Mouse (Mus musculus): ENCODE results near the gene Acvr1b. TPM values are rescaled to one million over a fixed set of nuclear protein-coding genes. Genes with fewer than 3 reads are reported as not detected.

Gene Acvr1b
- total RNA-seq (2014; fragmentation: Nextera tagmentation) (6.9 and 8.7 TPM in 2 replicates), total RNA-seq (2017) (6.9 and 9.9 TPM in 2 replicates)

DNA sequence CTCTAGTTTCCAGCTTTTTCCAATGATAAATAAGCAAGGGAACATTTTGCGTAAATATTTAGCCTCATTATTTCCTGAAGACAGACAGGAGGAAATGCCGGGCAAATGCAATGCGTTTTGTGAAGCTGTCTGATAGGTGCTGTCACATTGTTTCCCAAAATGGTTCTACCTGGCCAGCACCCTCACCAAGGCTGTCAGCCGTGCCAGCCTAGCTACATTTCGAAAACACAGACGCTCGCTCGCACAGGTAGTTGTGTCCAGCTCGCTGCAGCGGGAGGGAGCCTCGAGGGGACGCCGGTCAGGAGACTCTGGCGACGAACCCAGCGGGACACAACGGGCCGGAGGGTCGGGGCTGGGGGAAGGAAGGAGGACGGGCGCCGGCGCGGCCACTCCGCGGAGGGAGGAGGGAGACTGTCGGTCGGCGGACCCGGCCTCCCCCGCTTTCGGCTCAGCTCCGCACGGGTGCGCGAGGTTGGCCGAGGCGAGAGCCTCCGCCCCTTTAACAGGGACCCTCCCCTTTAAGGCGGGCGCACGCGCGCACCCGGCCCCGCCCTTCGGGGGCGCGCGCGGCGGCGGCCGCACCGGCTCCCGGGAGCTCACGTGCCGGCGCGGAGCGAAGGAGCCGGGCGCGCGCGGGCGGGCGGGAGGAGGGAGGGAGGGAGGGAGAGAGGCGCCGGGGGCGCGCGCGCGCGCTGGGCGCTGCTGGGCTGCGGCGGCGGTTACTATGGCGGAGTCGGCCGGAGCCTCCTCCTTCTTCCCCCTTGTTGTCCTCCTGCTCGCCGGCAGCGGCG is at the start of gene Acvr1b:
TSS of gene Acvr1b (plus strand) at position 647 of the 791 bp plus-strand sequence.
- ATAC-seq (replicated peaks; ENCODE audit: poor library complexity, severe bottlenecking), result peak; percentile 86

DNA sequence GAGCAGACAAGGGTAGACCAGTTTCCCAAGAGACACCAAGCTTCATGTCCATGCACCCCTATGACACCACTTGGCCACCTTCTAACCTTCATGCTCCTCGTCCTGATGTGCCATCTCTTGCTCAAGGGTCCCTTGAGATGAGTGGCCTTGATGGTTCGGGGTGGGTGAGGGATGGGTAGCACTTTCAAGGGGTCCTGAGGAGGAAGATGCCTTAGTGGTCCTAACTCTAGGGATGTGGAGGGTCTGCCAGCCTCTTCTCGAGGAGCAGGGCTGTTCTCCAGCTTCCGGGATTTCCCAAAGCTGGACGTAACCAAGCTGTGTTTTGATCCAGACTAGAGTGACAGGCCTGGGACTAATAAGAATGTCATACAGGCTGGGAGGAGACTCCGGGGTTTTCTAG is 48.3 kb upstream of the Acvr1b start:
- ATAC-seq (replicated peaks; ENCODE audit: poor library complexity, severe bottlenecking), result no peak

DNA sequence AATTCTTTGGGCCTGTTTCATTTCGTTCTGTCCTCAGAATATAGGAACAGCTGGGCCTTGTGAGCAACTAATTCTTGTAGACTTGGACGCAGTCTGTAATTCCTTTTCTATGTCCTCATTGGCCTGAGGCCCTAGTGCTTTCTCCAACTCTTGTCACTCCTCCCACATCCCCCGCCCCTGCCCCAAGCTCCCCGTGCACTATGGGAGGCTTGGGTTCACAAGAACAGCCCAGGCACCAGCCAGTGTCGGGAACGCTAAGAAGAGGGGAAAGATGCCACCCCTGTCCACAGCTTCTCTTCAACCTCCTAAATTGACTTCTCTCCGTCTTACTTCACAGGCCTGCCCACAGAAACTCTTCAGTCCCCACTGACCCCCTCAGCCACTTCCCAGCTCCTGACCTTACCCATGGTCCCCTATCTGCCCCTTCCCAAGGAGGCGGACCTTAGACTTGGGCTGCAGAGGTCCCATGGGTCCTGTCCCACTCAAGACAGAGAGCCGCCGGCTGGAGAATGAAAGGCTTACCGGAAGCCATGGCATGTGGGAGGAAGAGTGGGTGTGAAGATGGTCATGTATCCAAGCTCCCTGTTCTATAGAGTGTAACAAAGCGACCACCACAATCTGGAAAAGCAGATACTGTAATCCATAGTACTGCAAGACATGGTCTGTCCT is 46.9 kb upstream of the Acvr1b start:
- ATAC-seq (replicated peaks; ENCODE audit: poor library complexity, severe bottlenecking), result no peak

GRCm38 (mm10) chr15:101128181-101129089 is 45.4 kb upstream of the Acvr1b start, which contains the start of gene Acvrl1:
Gene Acvrl1 (plus strand): TSS chr15:101128522.
- ATAC-seq (replicated peaks; ENCODE audit: poor library complexity, severe bottlenecking), result 0 out of 2 replicates have a peak, but pooled peaks have one; percentile 3

GRCm38 (mm10) chr15:101129412-101129811 is 44.5 kb upstream of the Acvr1b start:
- no peak for ATAC-seq (replicated peaks; ENCODE audit: poor library complexity, severe bottlenecking)

- ATAC-seq (replicated peaks; ENCODE audit: poor library complexity, severe bottlenecking), result peak; percentile 24; the same call in 1 of the 2 replicates
Observed at GRCm38 (mm10) chr15:101131498-101131897, 42.4 kb upstream of the Acvr1b start.

DNA sequence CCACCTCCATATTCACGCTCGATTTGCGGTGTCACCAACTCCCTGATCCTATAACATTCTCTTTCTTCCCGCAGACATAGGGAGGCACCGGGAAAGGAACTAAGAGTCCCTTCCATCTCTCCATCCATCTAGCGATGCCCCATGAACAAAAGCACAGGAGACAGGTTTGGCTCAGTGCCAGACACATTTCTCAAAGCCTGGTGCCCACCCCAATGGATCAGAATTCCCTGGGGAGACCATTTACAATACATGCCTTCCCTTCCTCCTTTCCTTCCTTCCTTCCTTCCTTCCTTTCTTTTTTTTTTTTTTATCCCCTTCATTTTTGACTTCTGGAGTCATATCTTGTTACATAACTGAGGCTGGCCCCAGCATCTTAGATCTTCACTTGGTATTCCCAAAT is 41.8 kb upstream of the Acvr1b start:
- no peak for ATAC-seq (replicated peaks; ENCODE audit: poor library complexity, severe bottlenecking)

- peak; percentile 33 for ATAC-seq (replicated peaks; ENCODE audit: poor library complexity, severe bottlenecking)
Observed at GRCm38 (mm10) chr15:101132761-101133160, 41.1 kb upstream of the Acvr1b start.

GRCm38 (mm10) chr15:101133993-101134704 is 39.7 kb upstream of the Acvr1b start:
- ATAC-seq (replicated peaks; ENCODE audit: poor library complexity, severe bottlenecking), result peak; percentile 86

GRCm38 (mm10) chr15:101135405-101135804 is 38.5 kb upstream of the Acvr1b start:
- no peak for ATAC-seq (replicated peaks; ENCODE audit: poor library complexity, severe bottlenecking)

DNA sequence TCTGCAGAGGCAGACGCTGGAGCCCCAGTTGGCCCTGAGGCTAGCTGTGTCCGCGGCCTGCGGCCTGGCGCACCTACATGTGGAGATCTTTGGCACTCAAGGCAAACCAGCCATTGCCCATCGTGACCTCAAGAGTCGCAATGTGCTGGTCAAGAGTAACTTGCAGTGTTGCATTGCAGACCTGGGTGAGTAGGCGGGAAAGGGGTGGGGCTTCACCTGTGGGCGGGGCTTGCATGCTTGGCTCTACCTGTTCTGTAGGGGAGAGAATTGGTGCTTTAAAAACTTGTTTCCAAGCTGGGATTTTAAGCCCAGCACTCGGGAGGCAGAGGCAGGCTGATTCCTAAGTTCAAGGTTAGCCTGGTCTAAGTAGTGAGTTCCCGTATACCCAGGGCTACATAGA is 36.4 kb upstream of the Acvr1b start:
- ATAC-seq (replicated peaks; ENCODE audit: poor library complexity, severe bottlenecking), result no peak

DNA sequence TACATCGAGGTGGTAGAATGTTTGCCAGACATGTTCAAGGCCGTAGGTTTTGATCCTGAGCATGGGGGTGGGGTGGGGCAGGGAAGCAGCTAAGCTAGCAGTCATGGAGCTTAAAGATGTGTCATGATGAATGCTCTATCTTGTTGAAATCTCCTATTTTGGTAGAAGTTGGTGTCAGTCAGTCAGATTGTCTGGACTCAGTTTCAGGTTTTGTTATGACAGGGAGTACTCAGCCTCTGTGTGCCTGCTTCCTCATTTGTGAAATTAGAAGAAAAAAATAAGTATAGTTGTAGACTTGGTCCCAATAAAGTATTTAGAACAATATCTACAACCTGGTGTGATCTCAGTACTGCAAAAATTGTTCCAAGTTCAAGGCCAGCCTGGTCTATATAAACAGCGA is 35.2 kb upstream of the Acvr1b start:
- ATAC-seq (replicated peaks; ENCODE audit: poor library complexity, severe bottlenecking), result no peak

DNA sequence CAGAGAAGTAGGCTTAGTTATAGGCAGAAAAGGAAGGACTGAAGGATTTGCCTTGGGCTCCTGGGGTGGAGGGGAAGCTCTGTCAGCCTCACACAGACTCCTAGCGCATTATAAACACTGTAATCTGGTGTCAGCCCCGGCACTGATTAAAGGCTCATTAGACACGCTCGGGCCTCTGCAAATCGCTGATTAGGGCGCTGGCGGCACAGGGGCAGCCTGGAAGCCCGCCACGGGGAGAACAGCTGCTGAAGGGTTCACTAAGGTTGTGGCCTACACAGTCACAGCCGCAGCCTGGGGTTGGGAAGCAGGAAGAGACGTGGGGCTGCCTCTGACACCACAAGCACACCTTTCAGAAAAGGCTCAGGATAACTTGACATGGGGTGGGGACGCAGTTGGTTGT is 34.0 kb upstream of the Acvr1b start:
- no peak for ATAC-seq (replicated peaks; ENCODE audit: poor library complexity, severe bottlenecking)

DNA sequence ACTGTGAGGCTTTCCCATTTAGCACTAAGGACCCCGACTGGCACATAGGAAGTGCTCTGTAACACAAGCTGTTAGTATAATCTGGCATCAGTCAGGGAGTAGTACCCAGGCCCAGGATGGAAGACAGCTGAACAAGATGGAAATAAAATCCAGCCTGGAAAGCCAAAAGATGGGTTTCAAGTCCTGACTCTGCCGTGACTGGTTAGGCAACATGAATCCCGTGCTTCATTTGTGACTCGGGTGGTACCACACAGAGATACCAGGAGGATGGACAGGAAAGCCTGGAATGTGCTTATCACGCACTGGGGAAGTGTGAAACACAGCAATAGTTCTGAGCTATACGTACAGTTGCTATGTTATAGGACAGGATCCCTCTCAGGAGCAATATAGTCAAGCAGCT is 33.3 kb upstream of the Acvr1b start:
- ATAC-seq (replicated peaks; ENCODE audit: poor library complexity, severe bottlenecking), result no peak

DNA sequence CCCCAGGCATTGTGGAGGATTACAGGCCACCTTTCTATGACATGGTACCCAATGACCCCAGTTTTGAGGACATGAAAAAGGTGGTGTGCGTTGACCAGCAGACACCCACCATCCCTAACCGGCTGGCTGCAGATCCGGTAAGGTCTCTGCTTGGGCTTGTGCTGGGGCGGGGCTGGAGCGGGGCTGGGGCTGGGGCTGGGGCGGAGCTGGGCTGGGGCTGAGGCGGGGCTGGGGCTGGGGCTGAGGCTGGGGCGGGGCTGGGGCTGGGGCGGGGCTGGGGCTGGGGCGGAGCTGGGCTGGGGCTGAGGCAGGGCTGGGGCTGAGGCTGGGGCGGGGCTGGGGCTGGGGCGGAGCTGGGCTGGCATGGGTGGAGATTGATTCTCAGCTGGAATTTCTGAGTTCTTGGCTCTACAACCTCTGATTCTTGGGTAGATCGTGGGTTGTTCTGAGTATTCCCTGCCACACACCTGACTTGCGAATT is 32.8 kb upstream of the Acvr1b start:
- ATAC-seq (replicated peaks; ENCODE audit: poor library complexity, severe bottlenecking), result peak; percentile 30

GRCm38 (mm10) chr15:101142672-101143071 is 31.2 kb upstream of the Acvr1b start:
- ATAC-seq (replicated peaks; ENCODE audit: poor library complexity, severe bottlenecking), result no peak

DNA sequence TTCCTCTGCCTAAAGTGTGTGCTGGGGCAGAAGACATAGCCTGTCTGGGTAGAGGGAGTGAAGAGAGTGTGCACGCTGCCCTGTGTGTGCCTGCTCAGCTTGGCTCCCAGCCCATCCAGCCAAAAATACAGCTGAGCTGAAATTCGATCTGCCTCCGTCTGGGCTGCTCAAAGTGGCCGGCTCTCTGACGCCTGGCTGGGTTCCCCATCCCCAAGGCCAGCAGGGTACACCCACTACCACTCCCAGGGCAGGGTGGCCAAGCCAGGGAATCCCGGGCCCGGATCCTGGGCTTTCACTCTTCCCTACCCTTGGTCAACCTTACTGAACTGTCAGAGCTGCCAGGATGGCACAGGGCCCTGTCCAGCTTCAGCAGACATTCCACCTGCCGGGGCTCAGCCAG is 30.4 kb upstream of the Acvr1b start:
- ATAC-seq (replicated peaks; ENCODE audit: poor library complexity, severe bottlenecking), result no peak

DNA sequence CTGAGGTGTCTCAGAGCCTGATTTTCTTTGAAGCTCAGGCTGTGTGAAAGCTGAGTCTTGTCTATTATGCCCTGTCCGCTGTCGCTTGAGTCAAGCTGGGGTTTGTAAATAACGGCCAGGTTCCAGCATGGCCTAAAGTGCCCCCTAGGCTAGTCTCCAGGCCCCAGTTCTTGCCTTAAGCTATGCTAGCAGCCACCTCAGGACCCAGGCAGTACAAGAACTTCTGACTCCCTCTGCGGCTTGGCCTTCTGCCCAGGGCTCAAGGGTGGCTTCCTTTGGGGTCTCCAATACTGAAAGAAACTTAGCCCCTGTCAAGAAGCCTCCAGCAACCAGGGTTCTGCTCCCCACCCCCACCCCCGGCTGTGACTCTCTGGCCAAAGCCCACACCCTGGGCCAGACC is 29.7 kb upstream of the Acvr1b start:
- no peak for ATAC-seq (replicated peaks; ENCODE audit: poor library complexity, severe bottlenecking)

DNA sequence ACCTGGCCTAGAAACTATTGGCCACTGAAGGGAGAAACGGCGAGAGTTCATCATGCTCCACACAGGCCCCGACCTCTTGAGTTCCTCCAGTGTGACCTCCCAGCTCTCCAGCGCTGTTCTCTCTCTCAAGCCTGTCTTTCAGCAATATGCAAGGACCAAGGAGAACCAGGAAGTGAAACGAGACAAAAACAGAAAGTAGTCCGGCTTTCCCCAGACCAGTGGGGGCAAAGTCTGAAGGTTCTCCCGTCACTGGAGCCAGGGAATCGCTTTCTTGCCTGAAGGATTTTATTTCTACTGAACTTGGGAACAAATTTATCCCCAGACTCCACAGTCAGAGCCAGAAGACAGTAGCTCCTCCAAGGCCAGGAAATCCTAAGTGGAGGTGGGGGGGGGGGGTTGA is 29.1 kb upstream of the Acvr1b start:
- ATAC-seq (replicated peaks; ENCODE audit: poor library complexity, severe bottlenecking), result peak; percentile 30
